In genomic region chr7:98835519-98836441, GRCm38 (mm10) we compare ENCODE assay signal across 9 mouse cellular contexts. TPM values are rescaled to one million over a fixed set of nuclear protein-coding genes. Genes with fewer than 3 reads are reported as not detected.
A peak's percentile ranks its signal among the peaks of the same experiment; 100 is the strongest.
DNase-seq lines count a peak whose midpoint lies in the region; ATAC-seq and TF ChIP-seq lines count a peak whose summit lies in the region.
"Had no signal": no experiment of that assay in that cellular context is flagged by ENCODE, and none has a peak within 500 bp of the region (broad histone marks: within the 10 kb centered on the region; RNA-seq: fewer than 3 reads in every experiment).

No protein-coding gene starts in this region.

- no peaks in the 10 kb centered on the region for H3K36me3 ChIP-seq in heart, embryonic 15.5 days
- no peaks in the 10 kb centered on the region for H3K36me3 ChIP-seq in liver, embryonic 12.5 days
- no peaks in the 10 kb centered on the region for H3K36me3 ChIP-seq in stomach, embryonic 15.5 days

- peaks cover 61% of the 10 kb centered on the region for H3K27me3 ChIP-seq in heart, embryonic 15.5 days
- H3K27me3 ChIP-seq in liver, embryonic 12.5 days (replicated peaks), result peaks cover 99% of the 10 kb centered on the region
- H3K27me3 ChIP-seq in stomach, embryonic 15.5 days (replicated peaks), result peaks cover 70% of the 10 kb centered on the region

- no peak overlapping the region for H3K27ac ChIP-seq in heart, embryonic 15.5 days
- no peak overlapping the region for H3K27ac ChIP-seq in liver, embryonic 12.5 days
- no peak overlapping the region for H3K27ac ChIP-seq in stomach, embryonic 15.5 days

- H3K9me3 ChIP-seq in heart, embryonic 15.5 days (replicated peaks), result no peaks in the 10 kb centered on the region
- H3K9me3 ChIP-seq in liver, embryonic 12.5 days (replicated peaks), result no peaks in the 10 kb centered on the region
- no peaks in the 10 kb centered on the region for H3K9me3 ChIP-seq in stomach, embryonic 15.5 days

- TF ChIP-seq POLR2A in brain, embryonic 14.5 days (IDR thresholded peaks at IDR 0.05; ENCODE audit: borderline replicate concordance, extremely low read depth, insufficient read depth, insufficient read length, poor library complexity, severe bottlenecking), result no peak

- peak overlapping the region; percentile 60 for H3K9ac ChIP-seq in heart, embryonic 15.5 days
- 0 out of 2 replicates have a peak overlapping the region, but pooled peaks have one; percentile 7 for H3K9ac ChIP-seq in liver, embryonic 12.5 days
- peak overlapping the region; percentile 2; the same call in 1 of the 2 replicates for H3K9ac ChIP-seq in stomach, embryonic 15.5 days

- peaks cover 64% of the 10 kb centered on the region for H3K4me1 ChIP-seq in heart, embryonic 15.5 days (replicated peaks)
- H3K4me1 ChIP-seq in liver, embryonic 12.5 days, result peaks cover 20% of the 10 kb centered on the region
- H3K4me1 ChIP-seq in stomach, embryonic 15.5 days, result peaks cover 50% of the 10 kb centered on the region

- H3K4me2 ChIP-seq in heart, embryonic 15.5 days, result peak overlapping the region; percentile 98
- peak overlapping the region; percentile 67 for H3K4me2 ChIP-seq in liver, embryonic 12.5 days
- H3K4me2 ChIP-seq in stomach, embryonic 15.5 days, result peak overlapping the region; percentile 100

- ATAC-seq in heart, embryonic 15.5 days (replicated peaks; ENCODE audit: insufficient number of reproducible peaks, insufficient read depth, low FRiP score, low read depth), result no peak
- no peak for ATAC-seq in liver, embryonic 12.5 days
- ATAC-seq in stomach, embryonic 15.5 days (ENCODE audit: insufficient read depth, low FRiP score, low read depth), result no peak
- ATAC-seq: Patski had no signal

- peak overlapping the region; percentile 61 for H3K4me3 ChIP-seq in heart, embryonic 15.5 days
- peak overlapping the region; percentile 48 for H3K4me3 ChIP-seq in liver, embryonic 12.5 days
- H3K4me3 ChIP-seq in stomach, embryonic 15.5 days (replicated peaks), result peak overlapping the region; percentile 58

- no peak for TF ChIP-seq CTCF in brain, embryonic 14.5 days (IDR thresholded peaks at IDR 0.05; ENCODE audit: borderline replicate concordance, extremely low read depth, insufficient read depth, insufficient read length)

- WGBS in heart, embryonic 15.5 days, result under 1% methylated on average over 45 of the region's 46 CpGs
- 1% methylated on average over 46 of the region's 46 CpGs for WGBS in liver, embryonic 12.5 days (ENCODE audit: insufficient replicate concordance)
- WGBS in stomach, embryonic 15.5 days, result under 1% methylated on average over 46 of the region's 46 CpGs

- DNase-seq in kidney, adult 18-20 months, result peak; percentile 34
- DNase-seq in kidney, adult 11 months, result no peak
- peak; percentile 15 for DNase-seq in brain, embryonic 14.5 days (ENCODE audit: low read depth)
- DNase-seq in cerebellum, adult 18-20 months, result no peak
- no peak for DNase-seq in frontal cortex, postnatal 14 days (ENCODE audit: low spot score in 2 of 2)

RNA-seq across cellular contexts. Expression of gene Wnt11, which starts 0.9 kb away (rescaled TPM):
- polyA plus RNA-seq in brain, embryonic 14.5 days (2012; rRNA removed), result 5.4 and 6.2 TPM in 2 replicates
- 7.0 and 12.5 TPM in 2 replicates for polyA plus RNA-seq in heart, embryonic 15.5 days (2015; fragmentation: Nextera tagmentation; extraction: Ambion mirVana)
- polyA plus RNA-seq in liver, embryonic 12.5 days (2016; fragmentation: Nextera tagmentation; extraction: Ambion mirVana), result 3.6 and 3.9 TPM in 2 replicates
- 3.8 and 5.5 TPM in 2 replicates for polyA plus RNA-seq in stomach, embryonic 15.5 days (2015; fragmentation: Nextera tagmentation; extraction: Ambion mirVana)

Comparison
In these comparisons a context has a peak if more than half of its experiments do, and no peak if none do; other contexts are left out.
1. DNase-seq: peak in kidney, adult 18-20 months (single experiment) and brain, embryonic 14.5 days (single experiment); none in kidney, adult 11 months (single experiment), cerebellum, adult 18-20 months (0 of 2) and frontal cortex, postnatal 14 days (0 of 2).
2. H3K9ac ChIP-seq: peak in every context shown above with its lines; median percentile 60 in heart, embryonic 15.5 days; 7 in liver, embryonic 12.5 days; 2 in stomach, embryonic 15.5 days.
3. Peak in every context shown above with its lines, with median percentiles within 50 percentile points of each other: H3K4me2 ChIP-seq and H3K4me3 ChIP-seq.